Mouse (Mus musculus) kidney, adult 11 months (tissue): ENCODE measurements at regions not wholly inside any gene's neighbourhood (a gene's known extent, or its start where the extent isn't known, plus 50 kb on each side); places are given as distances from the start of the nearest gene placed in this dataset.
"Not testable (repeated sequence)": the region's sequence is repeated elsewhere in the genome, so short reads cannot be mapped to it uniquely, and the experiment has no call there.

ENCODE experiments used
- DNase-seq: peaks from one replicate; pipeline ENCODE4 v3.0.0; 2022

- DNase-seq, result no peak
Observed at GRCm38 (mm10) chr3:120477232-120477631, 693.0 kb upstream of the Ptbp2 start.

- DNase-seq, result no peak
Observed at GRCm38 (mm10) chr3:120473645-120474038, 689.4 kb upstream of the Ptbp2 start.

DNA sequence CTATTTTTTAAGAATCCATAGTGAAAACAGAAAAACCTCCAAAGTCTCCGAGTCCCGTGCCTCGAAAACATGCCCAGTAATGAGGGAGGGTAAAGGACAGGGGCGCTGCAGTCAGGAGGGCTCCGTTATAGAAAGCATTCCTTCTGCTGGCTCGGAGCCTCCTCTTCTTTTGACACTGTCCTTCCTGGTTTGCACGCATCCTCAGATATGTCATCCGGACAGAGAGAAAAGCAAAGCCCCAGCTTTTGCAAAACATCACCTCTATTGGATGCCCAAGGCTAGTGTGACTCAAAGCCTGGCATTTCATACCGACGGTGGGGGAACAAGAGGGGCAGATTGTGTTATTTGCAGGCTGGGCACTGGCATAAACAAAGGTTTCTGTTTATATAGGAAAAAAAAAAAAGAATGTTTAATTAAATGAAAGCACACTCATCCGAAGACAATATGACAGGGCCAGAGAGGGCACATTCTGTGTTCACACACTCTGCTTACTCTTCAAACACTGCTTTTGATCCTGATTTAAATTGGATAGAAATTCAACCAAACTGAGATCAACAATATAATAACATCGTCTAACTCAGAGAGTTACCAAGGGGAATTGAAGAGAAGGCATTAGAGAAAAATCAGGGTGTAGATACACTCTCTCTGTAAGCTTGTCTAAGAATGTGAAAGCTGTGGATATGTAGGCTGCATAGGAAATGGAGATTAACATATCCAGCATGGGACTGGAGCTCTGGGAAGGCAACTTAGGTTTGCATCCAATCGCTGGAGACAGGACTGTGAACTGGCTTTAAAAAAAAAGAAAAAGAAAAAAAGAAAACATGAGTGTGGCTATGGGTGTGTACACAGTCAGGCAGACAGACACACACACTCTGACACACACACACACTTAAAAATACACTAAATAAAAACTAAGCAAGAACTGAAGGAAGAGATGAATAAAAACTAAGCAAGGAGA is 688.7 kb upstream of the Ptbp2 start:
- DNase-seq, result no peak

GRCm38 (mm10) chr3:120471878-120472444 is 687.7 kb upstream of the Ptbp2 start:
- no peak for DNase-seq

DNA sequence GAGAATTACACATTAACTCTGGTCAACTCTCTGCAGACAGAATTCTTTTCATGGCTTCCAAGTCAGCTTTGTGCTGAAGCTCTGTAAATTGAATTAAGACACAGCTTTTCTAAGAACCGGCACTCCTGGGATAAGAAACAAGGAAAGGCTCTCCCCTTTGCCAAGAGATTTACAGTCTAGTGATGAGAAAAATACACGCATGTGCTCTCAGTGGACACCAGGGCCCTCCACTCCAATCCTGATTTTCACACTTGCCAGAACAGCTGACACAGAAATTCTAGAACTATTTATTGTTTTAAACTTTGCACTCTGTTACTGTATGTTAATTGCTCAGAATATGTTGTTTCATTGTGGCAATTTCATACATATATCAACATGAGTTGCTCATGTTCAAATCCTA is 684.6 kb upstream of the Ptbp2 start:
- DNase-seq, result no peak

- DNase-seq, result no peak
Observed at GRCm38 (mm10) chr3:120460717-120461116, 676.5 kb upstream of the Ptbp2 start.

DNA sequence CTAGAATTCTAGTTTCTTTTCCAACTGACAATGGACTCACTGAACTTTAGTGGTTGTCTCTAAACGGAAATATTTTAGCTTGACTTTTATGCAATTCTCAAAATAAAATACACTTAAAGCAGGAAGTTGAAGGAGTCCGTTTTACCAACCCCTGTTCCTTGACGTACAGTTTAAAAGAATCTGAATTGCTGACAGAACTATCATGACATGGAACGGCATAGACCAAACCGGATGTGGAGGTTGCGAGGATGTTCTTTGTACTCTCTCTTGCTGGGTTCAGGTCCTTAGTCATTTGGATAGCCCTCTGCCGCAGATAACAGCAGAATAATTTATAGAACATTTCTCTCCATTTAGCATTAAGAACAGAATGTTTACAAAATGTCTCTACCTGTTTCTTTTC is 673.6 kb upstream of the Ptbp2 start:
- DNase-seq, result no peak

DNA sequence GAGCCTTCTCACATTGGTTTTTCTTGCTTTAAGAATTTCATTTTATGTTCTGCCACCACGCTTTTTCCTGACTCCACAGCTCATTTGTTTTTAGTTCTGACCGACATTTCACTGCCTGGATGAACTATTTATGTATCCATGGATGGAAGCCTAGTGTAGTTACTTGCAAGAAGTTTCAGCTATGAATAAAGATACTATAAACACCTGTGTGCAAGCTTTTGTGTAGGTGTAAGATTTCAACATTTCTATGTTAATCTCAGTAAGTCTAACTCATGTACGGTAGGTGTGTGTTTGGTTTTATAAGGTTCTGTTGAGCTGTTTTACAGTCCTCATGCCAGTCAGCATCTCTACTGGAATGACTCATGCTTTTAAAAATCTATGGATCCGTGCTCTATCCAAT is 656.9 kb upstream of the Ptbp2 start:
- DNase-seq, result no peak

DNA sequence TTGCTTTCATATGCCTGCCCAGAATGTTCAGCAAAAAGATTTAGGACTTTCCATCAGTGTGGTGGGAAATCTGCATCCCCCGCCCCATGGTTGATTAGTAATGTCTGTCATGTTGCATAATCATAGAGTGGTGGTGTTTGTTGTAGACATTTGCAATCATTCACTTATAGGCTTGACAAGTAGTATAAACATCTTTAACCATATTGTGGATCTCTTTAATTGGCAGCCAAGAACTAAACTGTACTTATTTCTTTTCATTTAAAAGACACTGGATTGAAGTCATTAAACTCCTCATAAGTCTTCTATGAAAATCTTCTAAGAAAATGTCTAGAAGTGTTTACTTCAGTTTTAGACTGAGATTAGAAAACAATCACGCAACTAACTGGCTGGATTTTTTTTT is 646.0 kb upstream of the Ptbp2 start:
- DNase-seq, result no peak

DNA sequence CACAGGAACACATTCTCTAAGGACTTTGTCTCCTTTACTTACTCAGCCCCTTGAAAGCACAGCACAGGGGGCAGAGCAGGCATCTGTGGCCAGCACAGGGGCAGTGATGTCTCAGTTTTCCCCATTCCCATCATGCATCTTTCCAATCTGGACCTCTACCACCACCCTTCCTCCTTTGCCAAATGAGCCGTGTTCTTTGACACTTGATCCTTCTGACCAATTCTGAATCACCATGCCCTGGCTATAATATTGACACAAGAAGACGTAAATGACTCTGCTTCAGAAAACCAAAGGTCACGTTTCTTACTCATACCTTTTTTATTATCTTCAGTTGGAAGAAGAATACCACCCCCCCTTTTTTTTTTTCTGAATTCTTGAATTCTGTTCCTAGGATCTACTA is 632.4 kb upstream of the Ptbp2 start:
- no peak for DNase-seq

DNA sequence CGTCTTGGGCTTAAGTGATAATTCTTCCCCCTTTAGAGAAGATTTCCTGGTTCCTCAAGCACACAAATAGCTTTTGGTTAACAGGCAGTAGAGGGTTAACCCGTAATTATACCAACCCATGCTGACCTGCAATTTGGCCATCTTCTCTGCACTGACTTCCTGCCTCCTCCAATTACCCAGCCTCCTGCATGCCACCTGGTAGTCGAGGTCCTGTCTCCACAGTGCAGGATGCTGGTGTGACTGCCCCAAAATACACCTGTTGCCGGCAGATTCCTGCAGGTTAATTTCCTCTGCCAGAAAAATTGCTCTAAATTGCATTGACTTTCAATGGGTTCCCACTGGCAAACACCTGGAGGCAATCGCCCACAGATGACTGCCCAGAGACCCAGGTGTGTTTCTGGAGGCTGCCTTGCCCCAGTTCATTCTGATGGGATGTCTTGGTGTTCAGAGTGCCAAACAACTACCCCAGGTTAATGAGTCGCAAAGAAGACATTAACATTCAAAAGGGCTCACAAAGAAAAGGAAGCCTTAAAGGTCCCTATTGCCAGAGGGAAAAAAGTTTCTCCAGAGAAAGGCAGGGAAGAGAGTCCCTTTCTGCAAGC is 591.5 kb upstream of the Ptbp2 start:
- no peak for DNase-seq

GRCm38 (mm10) chr3:120342747-120343377 is 558.6 kb upstream of the Ptbp2 start:
- DNase-seq, result no peak

GRCm38 (mm10) chr3:120341882-120342281 is 557.6 kb upstream of the Ptbp2 start:
- DNase-seq, result no peak

- DNase-seq, result no peak
Observed at GRCm38 (mm10) chr3:120335843-120336585, 551.7 kb upstream of the Ptbp2 start.

- DNase-seq, result not testable (repeated sequence)
Observed at GRCm38 (mm10) chr3:120307042-120307441, 522.8 kb upstream of the Ptbp2 start.

GRCm38 (mm10) chr3:120305608-120306007 is 521.3 kb upstream of the Ptbp2 start:
- no peak for DNase-seq
